Mouse (Mus musculus): ENCODE data around the gene Khdc4. TPM values are rescaled to one million over a fixed set of nuclear protein-coding genes. Genes with fewer than 3 reads are reported as not detected.

Gene Khdc4
- polyA plus RNA-seq (2016; fragmentation: Nextera tagmentation; extraction: Ambion mirVana), result 120 and 124 TPM in 2 replicates

GRCm38 (mm10) chr3:88684980-88685941 is at the start of gene Khdc4:
TSS of gene Khdc4 (plus strand) at chr3:88685803.
- Histone ChIP-seq H3K27ac (peak within 1 kb of the TSS; percentile 92), H3K27me3 (replicated peaks) (no peaks in the 10 kb centered on the region), H3K9me3 (no peaks in the 10 kb centered on the region), H3K9ac (peak within 1 kb of the TSS; percentile 96), H3K4me2 (replicated peaks) (peak within 1 kb of the TSS; percentile 78), H3K4me1 (peaks cover 15% of the 10 kb centered on the region), H3K36me3 (peaks cover 21% of the 10 kb centered on the region), H3K4me3 (peak within 1 kb of the TSS; percentile 92)
- WGBS, result 1% methylated on average over 47 of the region's 47 CpGs
- ATAC-seq (ENCODE audit: low FRiP score, low read depth), result peak; percentile 99

- H3K9me3 ChIP-seq, result no peaks in the 10 kb centered on the region
- no peak overlapping the region for H3K4me2 ChIP-seq (replicated peaks)
- H3K4me1 ChIP-seq, result no peaks in the 10 kb centered on the region
- ATAC-seq (ENCODE audit: low FRiP score, low read depth), result no peak
- no peaks in the 10 kb centered on the region for H3K27me3 ChIP-seq (replicated peaks)
- no peak overlapping the region for H3K9ac ChIP-seq
- 88% methylated on average over 8 of the region's 8 CpGs for WGBS
- peaks cover 95% of the 10 kb centered on the region for H3K36me3 ChIP-seq
- H3K27ac ChIP-seq, result no peak overlapping the region
- no peak overlapping the region for H3K4me3 ChIP-seq
Measured at GRCm38 (mm10) chr3:88636555-88636986, 49.0 kb upstream of the Khdc4 start.

- Histone ChIP-seq H3K27me3 (replicated peaks) (no peaks in the 10 kb centered on the region), H3K4me3 (no peak overlapping the region), H3K9ac (no peak overlapping the region), H3K27ac (no peak overlapping the region), H3K4me1 (no peaks in the 10 kb centered on the region), H3K36me3 (peaks cover 95% of the 10 kb centered on the region), H3K4me2 (replicated peaks) (no peak overlapping the region), H3K9me3 (no peaks in the 10 kb centered on the region)
- 96% methylated on average over 5 of the region's 5 CpGs for WGBS
- no peak for ATAC-seq (ENCODE audit: low FRiP score, low read depth)
Measured at GRCm38 (mm10) chr3:88637134-88637533, 48.5 kb upstream of the Khdc4 start.

- peaks cover 95% of the 10 kb centered on the region for H3K36me3 ChIP-seq
- H3K4me2 ChIP-seq (replicated peaks), result no peak overlapping the region
- no peak overlapping the region for H3K27ac ChIP-seq
- no peaks in the 10 kb centered on the region for H3K9me3 ChIP-seq
- no peaks in the 10 kb centered on the region for H3K27me3 ChIP-seq (replicated peaks)
- 96% methylated on average over 12 of the region's 12 CpGs for WGBS
- H3K4me3 ChIP-seq, result no peak overlapping the region
- no peaks in the 10 kb centered on the region for H3K4me1 ChIP-seq
- H3K9ac ChIP-seq, result no peak overlapping the region
- no peak for ATAC-seq (ENCODE audit: low FRiP score, low read depth)
Measured at GRCm38 (mm10) chr3:88639239-88639638, 46.4 kb upstream of the Khdc4 start.

GRCm38 (mm10) chr3:88640676-88641075 is 44.9 kb upstream of the Khdc4 start:
- peaks cover 93% of the 10 kb centered on the region for H3K36me3 ChIP-seq
- WGBS, result 83% methylated on average over 1 of the region's 1 CpGs
- no peaks in the 10 kb centered on the region for H3K9me3 ChIP-seq
- H3K4me1 ChIP-seq, result no peaks in the 10 kb centered on the region
- no peak overlapping the region for H3K27ac ChIP-seq
- no peak overlapping the region for H3K4me3 ChIP-seq
- ATAC-seq (ENCODE audit: low FRiP score, low read depth), result no peak
- H3K4me2 ChIP-seq (replicated peaks), result no peak overlapping the region
- no peaks in the 10 kb centered on the region for H3K27me3 ChIP-seq (replicated peaks)
- no peak overlapping the region for H3K9ac ChIP-seq

GRCm38 (mm10) chr3:88643078-88643477 is 42.5 kb upstream of the Khdc4 start:
- Histone ChIP-seq H3K9me3 (no peaks in the 10 kb centered on the region), H3K9ac (no peak overlapping the region), H3K36me3 (peaks cover 96% of the 10 kb centered on the region), H3K4me1 (no peaks in the 10 kb centered on the region), H3K4me2 (replicated peaks) (no peak overlapping the region), H3K4me3 (no peak overlapping the region), H3K27me3 (replicated peaks) (no peaks in the 10 kb centered on the region), H3K27ac (no peak overlapping the region)
- ATAC-seq (ENCODE audit: low FRiP score, low read depth), result no peak
- 80% methylated on average over 5 of the region's 5 CpGs for WGBS

GRCm38 (mm10) chr3:88645937-88646336 is 39.7 kb upstream of the Khdc4 start:
- ATAC-seq (ENCODE audit: low FRiP score, low read depth), result no peak
- Histone ChIP-seq H3K27ac (no peak overlapping the region), H3K9ac (no peak overlapping the region), H3K4me3 (no peak overlapping the region), H3K27me3 (replicated peaks) (no peaks in the 10 kb centered on the region), H3K36me3 (peaks cover 80% of the 10 kb centered on the region), H3K9me3 (no peaks in the 10 kb centered on the region), H3K4me2 (replicated peaks) (no peak overlapping the region), H3K4me1 (no peaks in the 10 kb centered on the region)
- 90% methylated on average over 12 of the region's 12 CpGs for WGBS

- Histone ChIP-seq H3K4me1 (no peaks in the 10 kb centered on the region), H3K9me3 (no peaks in the 10 kb centered on the region), H3K27me3 (replicated peaks) (no peaks in the 10 kb centered on the region), H3K27ac (no peak overlapping the region), H3K9ac (no peak overlapping the region), H3K4me3 (no peak overlapping the region), H3K4me2 (replicated peaks) (no peak overlapping the region), H3K36me3 (peaks cover 75% of the 10 kb centered on the region)
- ATAC-seq (ENCODE audit: low FRiP score, low read depth), result no peak
- 63% methylated on average over 6 of the region's 6 CpGs for WGBS
Measured at GRCm38 (mm10) chr3:88646426-88646995, 39.1 kb upstream of the Khdc4 start.

GRCm38 (mm10) chr3:88647076-88647475 is 38.5 kb upstream of the Khdc4 start:
- Histone ChIP-seq H3K4me2 (replicated peaks) (no peak overlapping the region), H3K27me3 (replicated peaks) (no peaks in the 10 kb centered on the region), H3K4me1 (no peaks in the 10 kb centered on the region), H3K4me3 (no peak overlapping the region), H3K9ac (no peak overlapping the region), H3K9me3 (no peaks in the 10 kb centered on the region), H3K36me3 (peaks cover 69% of the 10 kb centered on the region), H3K27ac (no peak overlapping the region)
- 80% methylated on average over 3 of the region's 3 CpGs for WGBS
- no peak for ATAC-seq (ENCODE audit: low FRiP score, low read depth)

- no peak for ATAC-seq (ENCODE audit: low FRiP score, low read depth)
- peaks cover 61% of the 10 kb centered on the region for H3K36me3 ChIP-seq
- 91% methylated on average over 14 of the region's 14 CpGs for WGBS
- no peaks in the 10 kb centered on the region for H3K9me3 ChIP-seq
- H3K4me2 ChIP-seq (replicated peaks), result no peak overlapping the region
- H3K4me3 ChIP-seq, result no peak overlapping the region
- no peaks in the 10 kb centered on the region for H3K4me1 ChIP-seq
- H3K9ac ChIP-seq, result no peak overlapping the region
- no peaks in the 10 kb centered on the region for H3K27me3 ChIP-seq (replicated peaks)
- no peak overlapping the region for H3K27ac ChIP-seq
Measured at GRCm38 (mm10) chr3:88647779-88648413, 37.7 kb upstream of the Khdc4 start.

GRCm38 (mm10) chr3:88648452-88649168 is 37.0 kb upstream of the Khdc4 start:
- WGBS, result 89% methylated on average over 12 of the region's 12 CpGs
- H3K27ac ChIP-seq, result no peak overlapping the region
- no peaks in the 10 kb centered on the region for H3K4me1 ChIP-seq
- H3K9me3 ChIP-seq, result no peaks in the 10 kb centered on the region
- peaks cover 54% of the 10 kb centered on the region for H3K36me3 ChIP-seq
- no peak for ATAC-seq (ENCODE audit: low FRiP score, low read depth)
- no peak overlapping the region for H3K9ac ChIP-seq
- H3K4me3 ChIP-seq, result no peak overlapping the region
- H3K4me2 ChIP-seq (replicated peaks), result no peak overlapping the region
- no peaks in the 10 kb centered on the region for H3K27me3 ChIP-seq (replicated peaks)

- Histone ChIP-seq H3K9ac (no peak overlapping the region), H3K4me1 (no peaks in the 10 kb centered on the region), H3K4me3 (no peak overlapping the region), H3K36me3 (peaks cover 48% of the 10 kb centered on the region), H3K4me2 (replicated peaks) (no peak overlapping the region), H3K27ac (no peak overlapping the region), H3K9me3 (no peaks in the 10 kb centered on the region), H3K27me3 (replicated peaks) (no peaks in the 10 kb centered on the region)
- ATAC-seq (ENCODE audit: low FRiP score, low read depth), result no peak
- 84% methylated on average over 10 of the region's 10 CpGs for WGBS
Measured at GRCm38 (mm10) chr3:88649186-88649585, 36.4 kb upstream of the Khdc4 start.
